Mouse (Mus musculus) retina, embryonic 14.5 days (tissue): ENCODE results near the gene Slc22a8.

ENCODE experiments used
- DNase-seq: peaks from one replicate; pipeline ENCODE4 v3.0.0-alpha.2; 2015; ENCODE audit warnings: low spot score

Slc22a8 gene

DNA sequence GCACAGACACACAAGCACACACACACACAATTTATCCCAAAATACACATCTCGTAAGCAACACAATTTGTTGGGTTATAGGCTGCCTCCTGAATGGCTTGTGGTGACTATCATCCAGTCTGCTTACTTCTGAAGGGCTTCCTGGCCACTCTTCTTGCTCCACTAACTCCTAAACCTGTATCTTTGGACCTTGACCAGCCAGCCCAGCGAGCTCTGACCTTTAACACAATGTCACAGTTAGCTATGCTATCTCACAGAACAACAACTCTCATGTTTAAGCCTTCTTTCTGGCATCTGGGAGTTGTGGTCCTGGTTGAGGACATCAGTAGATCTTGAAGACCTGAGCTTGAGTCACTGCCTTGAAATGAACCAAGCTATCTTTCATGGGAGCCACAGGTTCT is 8.2 kb downstream of the Slc22a8 start:
- DNase-seq, result no peak

DNA sequence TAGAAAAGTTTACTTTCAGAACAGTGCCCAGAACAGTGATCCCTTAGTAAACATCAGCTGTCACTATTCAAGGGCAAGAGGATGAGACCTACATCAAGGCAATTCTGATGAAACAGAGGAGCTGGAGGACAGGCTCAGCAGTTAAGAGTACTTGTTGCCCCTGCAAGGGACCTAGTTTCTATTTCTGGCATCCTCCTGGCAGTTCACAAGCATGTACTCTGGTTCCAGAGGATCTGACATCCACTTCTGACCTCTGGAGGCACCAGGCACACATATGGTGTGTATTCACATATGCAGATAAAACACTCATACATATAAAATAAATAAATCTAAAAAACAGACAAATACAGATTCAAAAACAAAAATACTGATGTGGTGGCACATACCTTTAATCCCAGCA is 10.9 kb downstream of the Slc22a8 start:
- no peak for DNase-seq

DNA sequence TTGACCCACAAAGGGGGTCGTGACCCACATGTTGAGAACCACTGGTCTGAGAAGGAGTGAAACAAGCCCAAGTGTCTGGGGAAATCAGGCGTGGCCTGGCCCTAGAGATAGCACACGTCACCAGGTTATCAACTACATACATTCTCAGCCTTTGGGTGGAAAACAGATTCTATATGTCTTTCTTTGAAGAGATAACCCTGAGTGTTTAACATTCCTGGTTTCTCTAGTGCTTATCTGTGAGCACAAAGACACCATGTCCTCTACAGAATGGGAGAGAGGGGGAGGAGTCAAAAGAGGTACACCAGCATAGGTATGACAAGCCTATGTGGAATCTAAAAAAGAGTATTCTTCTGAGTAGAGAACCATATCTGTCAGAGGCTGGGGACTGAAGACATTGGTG is 11.9 kb downstream of the Slc22a8 start:
- no peak for DNase-seq

DNA sequence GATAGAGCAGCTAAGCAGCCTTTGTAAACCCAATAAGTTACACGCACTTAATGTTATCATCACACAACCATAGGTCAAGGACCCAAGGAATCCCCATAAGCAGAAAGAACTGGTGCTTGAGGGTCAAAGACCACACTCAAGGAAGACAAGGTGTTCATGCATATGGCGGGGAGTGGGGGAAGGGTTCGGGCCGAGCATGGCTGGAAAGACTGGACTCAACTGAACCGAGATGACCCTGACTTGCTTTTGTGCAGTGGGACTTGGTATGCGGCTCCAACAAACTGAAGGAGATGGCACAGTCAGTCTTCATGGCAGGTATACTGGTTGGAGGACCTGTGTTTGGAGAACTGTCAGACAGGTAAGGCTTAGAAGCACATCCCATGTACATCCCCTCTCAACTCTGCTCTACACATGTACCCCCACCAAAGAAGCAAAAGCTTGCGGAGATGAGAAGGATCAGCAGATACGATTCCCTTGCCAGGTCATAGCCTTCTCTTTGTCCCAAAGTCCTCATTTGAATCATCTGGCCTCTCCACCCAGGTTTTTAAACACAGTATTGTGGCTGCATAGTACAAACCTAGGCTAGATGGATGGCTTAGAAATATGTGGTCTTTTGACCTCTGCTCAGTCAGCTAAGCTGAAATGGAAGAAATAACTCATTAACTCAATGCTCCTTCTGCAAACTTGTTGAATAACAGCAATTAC is 13.6 kb downstream of the Slc22a8 start:
- no peak for DNase-seq

DNA sequence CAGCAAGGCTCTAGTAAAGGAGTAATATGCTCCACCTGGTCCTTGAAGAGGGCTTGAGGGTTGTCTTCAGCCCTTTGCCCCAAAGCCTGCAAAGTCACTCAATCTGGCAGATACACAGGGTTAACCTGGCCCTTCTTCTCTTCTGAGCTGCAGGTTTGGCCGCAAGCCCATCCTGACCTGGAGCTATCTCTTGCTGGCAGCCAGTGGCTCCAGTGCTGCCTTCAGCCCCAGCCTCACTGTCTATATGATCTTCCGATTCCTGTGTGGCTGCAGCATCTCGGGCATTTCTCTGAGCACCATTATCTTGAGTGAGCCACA is 14.1 kb downstream of the Slc22a8 start:
- DNase-seq, result no peak

DNA sequence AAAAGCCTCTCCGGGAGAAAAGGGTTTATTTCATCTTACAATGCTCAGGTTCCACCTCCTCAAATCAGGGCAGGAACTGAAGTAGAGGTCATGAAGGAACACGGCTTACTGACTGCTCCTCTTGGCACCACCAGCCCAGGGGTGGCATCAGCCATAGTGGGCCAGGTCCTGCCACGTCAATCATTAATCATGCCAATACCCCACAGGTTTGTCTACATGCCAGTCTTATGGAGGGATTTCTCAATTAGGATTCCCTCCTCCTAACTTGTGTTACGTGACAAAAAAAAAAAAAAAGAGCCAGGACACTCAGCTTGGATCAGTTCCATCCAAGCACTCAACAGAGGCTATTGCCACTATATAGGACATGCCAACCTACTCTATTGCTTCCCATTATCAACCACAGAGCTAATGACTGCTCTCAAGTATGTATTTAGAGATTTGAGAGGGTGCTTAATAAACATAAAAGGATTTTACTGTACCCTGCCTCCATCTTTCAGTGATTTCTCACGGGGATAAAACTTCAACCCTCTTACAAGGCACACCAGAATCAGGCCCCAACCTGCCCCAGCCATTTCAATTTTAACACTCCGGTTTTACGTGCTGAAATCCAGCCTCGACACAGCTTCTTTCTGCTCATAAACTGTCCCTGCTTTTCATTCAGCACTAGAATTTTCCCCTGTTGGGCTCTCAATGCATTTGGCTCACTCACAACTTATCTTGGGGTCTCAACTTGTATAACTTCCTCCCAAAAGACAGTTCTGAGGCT is 20.5 kb downstream of the Slc22a8 start:
- DNase-seq, result no peak

GRCm38 (mm10) chr19:8613111-8613510 is 22.1 kb downstream of the Slc22a8 start:
- no peak for DNase-seq

- no peak for DNase-seq
These were observed 23.3 kb downstream of the Slc22a8 start for GRCm38 (mm10) chr19:8614343-8614742.

- no peak for DNase-seq
These were observed 25.3 kb downstream of the Slc22a8 start for GRCm38 (mm10) chr19:8616314-8616713.

DNA sequence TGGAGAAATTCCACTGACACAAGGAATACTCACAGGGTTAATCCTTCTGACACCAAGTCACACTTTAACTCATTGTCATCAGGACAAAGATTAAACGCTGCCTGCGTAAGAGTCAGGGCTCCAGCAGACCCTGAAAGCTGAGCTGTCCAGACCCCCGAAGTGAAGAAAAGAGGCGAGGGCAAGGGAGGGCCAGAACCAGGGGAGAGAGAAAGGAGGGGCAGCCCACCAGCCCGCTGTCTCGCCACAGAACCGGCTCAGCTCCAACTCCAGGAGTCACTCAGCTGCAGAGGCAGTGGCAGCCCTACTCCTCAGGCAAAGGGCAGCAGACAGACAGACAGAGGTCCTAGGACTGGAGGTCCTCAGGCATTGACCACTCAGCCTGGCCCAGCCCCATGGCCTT is 26.9 kb downstream of the Slc22a8 start, which contains the start of gene Slc22a6:
Gene Slc22a6 (plus strand): TSS at position 136 of the 400 bp plus-strand sequence.
- DNase-seq, result no peak

- no peak for DNase-seq
These were observed 30.0 kb downstream of the Slc22a8 start for GRCm38 (mm10) chr19:8621098-8621497.

- DNase-seq, result no peak
These were observed 39.2 kb downstream of the Slc22a8 start for GRCm38 (mm10) chr19:8630249-8630648.

GRCm38 (mm10) chr19:8630826-8631225 is 39.8 kb downstream of the Slc22a8 start:
- DNase-seq, result no peak

- no peak for DNase-seq
These were observed 41.0 kb downstream of the Slc22a8 start for GRCm38 (mm10) chr19:8632029-8632428.

GRCm38 (mm10) chr19:8642086-8642485 is 51.0 kb downstream of the Slc22a8 start:
- DNase-seq, result no peak

GRCm38 (mm10) chr19:8646393-8646792 is 55.3 kb downstream of the Slc22a8 start:
- DNase-seq, result no peak

DNA sequence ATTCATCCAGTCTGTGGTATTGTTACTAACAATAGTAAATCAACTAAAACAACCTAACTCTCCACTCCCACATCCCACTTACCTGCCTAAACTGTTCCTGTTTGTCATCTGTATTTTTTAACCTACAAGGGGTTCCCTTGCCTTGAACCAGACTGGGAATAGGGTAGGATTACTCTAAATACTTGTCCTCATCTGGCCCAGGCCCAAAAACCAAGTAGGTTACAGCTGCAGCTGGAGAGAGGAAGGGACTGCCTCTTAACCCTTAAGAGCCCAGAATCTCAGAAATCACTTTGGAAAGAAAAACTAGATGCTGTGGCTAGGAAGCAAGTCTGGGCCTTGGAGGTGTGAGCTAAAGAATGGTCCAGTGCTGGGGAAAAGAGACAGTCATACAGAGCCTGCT is 64.8 kb downstream of the Slc22a8 start:
- DNase-seq, result no peak

GRCm38 (mm10) chr19:8656341-8656740 is 65.3 kb downstream of the Slc22a8 start:
- no peak for DNase-seq
